Mouse (Mus musculus) E14TG2a.4 (cell line): ENCODE measurements around the gene Med20.

Source experiments
- CTCF ChIP-seq: conservative IDR thresholded peaks from 2 replicates; pipeline ENCODE4 v1.5.1; 2014; ENCODE audit warnings: low read length
- NANOG ChIP-seq: IDR thresholded peaks from 2 replicates; pipeline ENCODE4 v1.6.1; 2014; ENCODE audit warnings: borderline replicate concordance, low read length, mixed read lengths
- POU5F1 ChIP-seq: IDR thresholded peaks from 2 replicates; pipeline ENCODE4 v1.6.1; 2014; ENCODE audit warnings: low read length, borderline replicate concordance

GRCm38 (mm10) chr17:47664474-47664873 lies 53.1 kb downstream of the Med20 start:
- TF ChIP-seq CTCF = no peak
- TF ChIP-seq NANOG = no peak
- no peak for TF ChIP-seq POU5F1
